Mouse (Mus musculus) CD4-positive naive resting alpha-beta T cell, adult 57 days (primary cell): ENCODE data around the gene Olfr1295. TPM values are rescaled to one million over a fixed set of nuclear protein-coding genes. Genes with fewer than 3 reads are reported as not detected.

Experiments used
- total RNA-seq: library from RNA; stranded (reverse); gene quantifications from one replicate; pipeline ENCODE4 v1.2.4, GENCODE M21; 2023

The Olfr1295 gene
- not detected for total RNA-seq

GRCm38 (mm10) chr2:111569581-111569980 lies at the start of gene Olfr1295:
Gene Olfr1295 (minus strand): TSS chr2:111569681.

DNA sequence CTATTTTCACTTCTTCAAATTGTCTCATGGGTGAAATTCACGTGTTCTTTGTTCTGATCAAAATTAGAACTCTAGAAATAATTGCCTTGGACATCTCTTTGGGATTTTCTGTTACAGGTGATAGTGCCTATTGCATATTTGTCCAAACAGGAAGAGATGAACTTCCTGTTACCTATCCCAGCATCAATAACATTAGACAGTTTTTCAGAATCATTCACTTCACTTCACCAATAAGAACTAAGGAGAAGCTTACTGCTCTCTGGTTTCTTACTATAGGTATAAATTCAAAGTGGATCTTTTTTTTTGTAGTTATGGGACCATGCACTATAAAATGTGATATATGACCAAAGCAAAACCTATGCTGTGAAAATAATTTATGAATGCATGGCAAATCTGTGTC lies 29.3 kb downstream of the Olfr1295 start, which contains the start of gene Olfr1294:
Gene Olfr1294, minus strand, starts transcription at position 101 of the 400 bp plus-strand sequence.

DNA sequence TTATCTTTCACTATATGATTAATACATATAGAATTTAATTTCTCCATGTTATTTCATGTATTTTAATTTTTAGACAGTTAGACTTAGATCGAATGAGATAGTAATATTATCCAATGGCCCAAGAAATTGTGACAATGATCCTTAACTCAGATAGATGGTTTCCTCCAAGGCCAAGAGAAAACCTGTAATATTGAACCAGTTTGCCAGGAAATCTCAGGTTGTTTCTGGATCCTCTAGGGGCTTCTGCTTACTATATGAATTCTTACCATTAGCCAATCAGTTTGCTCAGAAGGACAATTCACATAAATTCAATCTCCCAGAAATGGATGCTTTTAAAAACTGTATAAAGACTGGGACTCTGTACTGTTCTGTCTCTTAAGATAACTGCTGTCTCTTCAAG lies 44.6 kb downstream of the Olfr1295 start, which contains the start of gene Olfr1293-ps:
Gene Olfr1293-ps, plus strand, starts transcription at position 301 of the 400 bp plus-strand sequence.

Other genes starting within 250 kb of the Olfr1295 start
- gene Olfr1281, start 243.2 kb downstream of the Olfr1295 start, total RNA-seq, result not detected
- not detected for gene Olfr1282, start 233.6 kb downstream of the Olfr1295 start, total RNA-seq
- not detected for gene Olfr1283, start 202.9 kb downstream of the Olfr1295 start, total RNA-seq
- gene Olfr1284, start 194.2 kb downstream of the Olfr1295 start, total RNA-seq, result not detected
- not detected for gene Olfr1286, start 146.6 kb downstream of the Olfr1295 start, total RNA-seq
- gene Olfr1287, start 120.5 kb downstream of the Olfr1295 start, total RNA-seq, result not detected
- gene Olfr1288, start 95.6 kb downstream of the Olfr1295 start, total RNA-seq, result not detected
- gene Olfr1289, start 88.9 kb downstream of the Olfr1295 start, total RNA-seq, result not detected
- gene Olfr1290, start 75.9 kb downstream of the Olfr1295 start, total RNA-seq, result not detected
- not detected for gene Olfr1291-ps1, start 72.5 kb downstream of the Olfr1295 start, total RNA-seq
- gene Olfr1293-ps, start 44.5 kb downstream of the Olfr1295 start, total RNA-seq, result not detected
- not detected for gene Olfr1294, start 29.4 kb downstream of the Olfr1295 start, total RNA-seq
- not detected for gene Olfr1297, start 56.8 kb upstream of the Olfr1295 start, total RNA-seq
- gene Olfr1298, start 79.5 kb upstream of the Olfr1295 start, total RNA-seq, result not detected
- gene Olfr1299, start 91.7 kb upstream of the Olfr1295 start, total RNA-seq, result not detected
- not detected for gene Olfr1301, start 181.3 kb upstream of the Olfr1295 start, total RNA-seq
- not detected for gene Olfr1302, start 207.7 kb upstream of the Olfr1295 start, total RNA-seq